Mouse (Mus musculus) small intestine, adult 2 months (tissue): ENCODE data around the gene Col13a1. TPM values are rescaled to one million over a fixed set of nuclear protein-coding genes. Genes with fewer than 3 reads are reported as not detected.

Experiments
- H3K27ac ChIP-seq: fragments of 200-500 bp; 2 replicates; pipeline ENCODE4 v1.5.1; 2012; ENCODE audit warnings: low read depth, low read length, control low read depth, inconsistent platforms; ENCODE audit not compliant: insufficient read depth
- H3K27me3 ChIP-seq: fragments of 200-500 bp; 2 replicates; pipeline ENCODE4 v1.6.1; 2012; ENCODE audit warnings: mild to moderate bottlenecking, moderate library complexity, low read length, inconsistent platforms; ENCODE audit not compliant: control insufficient read depth, insufficient read depth
- H3K36me3 ChIP-seq: fragments of 200-500 bp; 2 replicates; pipeline ENCODE4 v1.6.1; 2012; ENCODE audit warnings: mild to moderate bottlenecking, low read length, control low read depth, inconsistent platforms; ENCODE audit not compliant: control insufficient read depth, insufficient read depth
- H3K4me1 ChIP-seq: fragments of 200-500 bp; 2 replicates; pipeline ENCODE4 v1.6.1; 2012; ENCODE audit warnings: low read length, inconsistent platforms, mixed read lengths; ENCODE audit not compliant: control insufficient read depth, insufficient read depth, insufficient read length
- H3K4me3 ChIP-seq: fragments of 200-500 bp; 2 replicates; pipeline ENCODE4 v1.5.1; 2012; ENCODE audit warnings: low read depth, mild to moderate bottlenecking, control low read depth, inconsistent platforms, low read length, moderate library complexity
- CTCF ChIP-seq: fragments of 200-500 bp; IDR thresholded peaks from 2 replicates; pipeline ENCODE4 v1.5.1; 2012; ENCODE audit warnings: low read depth, mild to moderate bottlenecking, control low read depth, inconsistent platforms, low read length, moderate library complexity, mixed read lengths; ENCODE audit not compliant: insufficient replicate concordance, insufficient read length; ENCODE audit errors: extremely low read depth
- POLR2A ChIP-seq: fragments of 200-500 bp; IDR thresholded peaks from 2 replicates; pipeline ENCODE4 v1.6.1; 2012; ENCODE audit warnings: low read depth, mild to moderate bottlenecking, control low read depth, inconsistent platforms, low read length, moderate library complexity
- WGBS: fragments of 180-500 bp; shearing (Covaris S2); methylation state at CpG from one replicate; pipeline ENCODE4 v1.1.7; 2018; 5-methylcytosine and 5-hydroxymethylcytosine counted together
- polyA plus RNA-seq: library from polyadenylated mRNA; depleted of rRNA; stranded (reverse); fragments of >200 nt; gene quantifications from 2 replicates; pipeline ENCODE4 v1.2.3, GENCODE M21; 2012

Gene Col13a1
- polyA plus RNA-seq, 1 experiment, result 2.1 TPM

- no peaks in the 10 kb centered on the region for H3K36me3 ChIP-seq
- H3K27me3 ChIP-seq, result no peaks in the 10 kb centered on the region
- WGBS, result 47% methylated on average over 9 of the region's 9 CpGs
- H3K27ac ChIP-seq, result no peak overlapping the region
- TF ChIP-seq CTCF (no peak), POLR2A (no peak)
- no peaks in the 10 kb centered on the region for H3K4me1 ChIP-seq
- no peak overlapping the region for H3K4me3 ChIP-seq
Measured at GRCm38 (mm10) chr10:61830817-61831216, 148.1 kb downstream of the Col13a1 start.

GRCm38 (mm10) chr10:61829046-61829445, 149.9 kb downstream of the Col13a1 start:
- H3K4me1 ChIP-seq, result no peaks in the 10 kb centered on the region
- no peak overlapping the region for H3K27ac ChIP-seq
- H3K27me3 ChIP-seq, result no peaks in the 10 kb centered on the region
- no peak overlapping the region for H3K4me3 ChIP-seq
- no peak for TF ChIP-seq POLR2A
- no peak for TF ChIP-seq CTCF
- 46% methylated on average over 4 of the region's 4 CpGs for WGBS
- H3K36me3 ChIP-seq, result no peaks in the 10 kb centered on the region

GRCm38 (mm10) chr10:61827950-61828936, 150.7 kb downstream of the Col13a1 start:
- TF ChIP-seq POLR2A (no peak), CTCF (no peak)
- no peak overlapping the region for H3K27ac ChIP-seq
- no peaks in the 10 kb centered on the region for H3K36me3 ChIP-seq
- 86% methylated on average over 32 of the region's 32 CpGs for WGBS
- no peaks in the 10 kb centered on the region for H3K4me1 ChIP-seq
- H3K4me3 ChIP-seq, result no peak overlapping the region
- no peaks in the 10 kb centered on the region for H3K27me3 ChIP-seq

DNA sequence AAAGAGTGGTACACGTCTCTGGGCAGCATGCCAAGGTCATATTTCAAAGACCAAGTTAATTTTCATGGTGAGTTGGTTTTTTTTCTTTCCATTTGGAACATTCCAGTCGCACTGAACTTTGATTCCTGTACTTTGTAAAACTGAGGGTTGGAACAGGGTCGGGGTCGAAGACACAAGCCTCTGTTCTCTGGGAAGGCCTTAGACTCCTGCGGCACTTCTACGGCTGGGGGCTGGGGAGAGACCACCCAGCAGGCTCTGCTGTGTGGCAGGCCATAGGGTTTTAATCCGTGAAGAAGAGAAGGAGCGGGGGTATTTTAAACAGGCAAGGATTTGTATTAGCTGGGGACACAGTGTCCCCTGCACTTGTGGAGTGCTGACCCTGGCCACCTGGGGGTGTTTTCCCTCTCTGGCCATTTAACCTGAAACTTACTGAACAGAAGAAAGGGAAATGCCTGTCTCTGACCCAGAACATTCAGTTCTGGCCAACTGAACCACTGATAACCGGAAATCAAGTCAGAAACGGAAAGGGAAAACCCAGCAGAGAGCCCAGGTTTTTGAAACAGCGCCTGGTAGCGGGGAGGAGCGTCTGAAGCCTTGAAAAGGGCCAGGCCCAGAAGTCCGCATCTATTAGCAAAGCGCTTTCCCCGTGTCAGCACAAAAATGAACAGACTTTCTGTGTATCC, 152.0 kb downstream of the Col13a1 start:
- H3K27ac ChIP-seq, result no peak overlapping the region
- 61% methylated on average over 16 of the region's 16 CpGs for WGBS
- H3K4me1 ChIP-seq, result no peaks in the 10 kb centered on the region
- no peak overlapping the region for H3K4me3 ChIP-seq
- no peaks in the 10 kb centered on the region for H3K36me3 ChIP-seq
- TF ChIP-seq POLR2A (no peak), CTCF (no peak)
- no peaks in the 10 kb centered on the region for H3K27me3 ChIP-seq

- 72% methylated on average over 13 of the region's 13 CpGs for WGBS
- H3K36me3 ChIP-seq, result no peaks in the 10 kb centered on the region
- no peaks in the 10 kb centered on the region for H3K27me3 ChIP-seq
- no peaks in the 10 kb centered on the region for H3K4me1 ChIP-seq
- TF ChIP-seq POLR2A, result no peak
- no peak for TF ChIP-seq CTCF
- H3K4me3 ChIP-seq, result no peak overlapping the region
- H3K27ac ChIP-seq, result no peak overlapping the region
Measured at GRCm38 (mm10) chr10:61825979-61826752, 152.7 kb downstream of the Col13a1 start.

GRCm38 (mm10) chr10:61825536-61825935, 153.4 kb downstream of the Col13a1 start:
- Histone ChIP-seq H3K4me3 (no peak overlapping the region), H3K36me3 (no peaks in the 10 kb centered on the region), H3K27ac (no peak overlapping the region), H3K4me1 (no peaks in the 10 kb centered on the region), H3K27me3 (no peaks in the 10 kb centered on the region)
- 57% methylated on average over 5 of the region's 5 CpGs for WGBS
- TF ChIP-seq CTCF, result no peak
